Mouse (Mus musculus) liver, embryonic 15.5 days (tissue): ENCODE measurements around the gene Nme6. TPM values are rescaled to one million over a fixed set of nuclear protein-coding genes. Genes with fewer than 3 reads are reported as not detected.

Experiments
- ATAC-seq: fragments of 200-750 bp; cut with Nextera tagmentation; 2 replicates; pipeline ENCODE4 v1.8.0; 2017; ENCODE audit warnings: moderate number of reproducible peaks, mild to moderate bottlenecking, moderate library complexity; ENCODE audit not compliant: insufficient read depth
- H3K27ac ChIP-seq: fragments of 300-500 bp; sonication (generic); replicated peaks from 2 replicates; pipeline ENCODE4 v1.5.1; 2015; ENCODE audit warnings: mild to moderate bottlenecking, inconsistent platforms
- H3K27me3 ChIP-seq: fragments of 300-500 bp; sonication (generic); 2 replicates; pipeline ENCODE4 v1.6.1; 2015; ENCODE audit warnings: mild to moderate bottlenecking, inconsistent platforms
- H3K36me3 ChIP-seq: fragments of 300-500 bp; sonication (generic); replicated peaks from 2 replicates; pipeline ENCODE4 v1.6.1; 2015; ENCODE audit warnings: moderate library complexity, mild to moderate bottlenecking, inconsistent platforms
- H3K4me1 ChIP-seq: fragments of 300-500 bp; sonication (generic); replicated peaks from 2 replicates; pipeline ENCODE4 v1.6.1; 2015; ENCODE audit warnings: inconsistent platforms
- H3K4me2 ChIP-seq: fragments of 300-500 bp; sonication (generic); 2 replicates; pipeline ENCODE4 v1.6.1; 2015; ENCODE audit warnings: moderate library complexity, mild to moderate bottlenecking, inconsistent platforms
- H3K4me3 ChIP-seq: fragments of 300-500 bp; sonication (generic); replicated peaks from 2 replicates; pipeline ENCODE4 v1.5.1; 2015; ENCODE audit warnings: mild to moderate bottlenecking, inconsistent platforms
- H3K9ac ChIP-seq: fragments of 300-500 bp; sonication (generic); 2 replicates; pipeline ENCODE4 v1.6.1; 2015; ENCODE audit warnings: moderate library complexity, mild to moderate bottlenecking, inconsistent platforms
- H3K9me3 ChIP-seq: fragments of 300-500 bp; sonication (generic); replicated peaks from 2 replicates; pipeline ENCODE4 v1.6.1; 2016; ENCODE audit warnings: inconsistent platforms
- WGBS: fragments of 180-500 bp; shearing (Covaris S2); methylation state at CpG from one replicate; pipeline ENCODE4 v1.1.7; 2015; ENCODE audit warnings: mixed read lengths; ENCODE audit not compliant: insufficient replicate concordance; 5-methylcytosine and 5-hydroxymethylcytosine counted together
- polyA plus RNA-seq: library from polyadenylated mRNA; unstranded; fragments of >200 nt; fragmentation: Nextera tagmentation; extraction: Ambion mirVana; gene quantifications from 2 replicates; pipeline ENCODE4 v1.2.1, GENCODE M21; 2015

The Nme6 gene
- polyA plus RNA-seq, 1 experiment from 2014 or later, result 51.1 TPM

DNA sequence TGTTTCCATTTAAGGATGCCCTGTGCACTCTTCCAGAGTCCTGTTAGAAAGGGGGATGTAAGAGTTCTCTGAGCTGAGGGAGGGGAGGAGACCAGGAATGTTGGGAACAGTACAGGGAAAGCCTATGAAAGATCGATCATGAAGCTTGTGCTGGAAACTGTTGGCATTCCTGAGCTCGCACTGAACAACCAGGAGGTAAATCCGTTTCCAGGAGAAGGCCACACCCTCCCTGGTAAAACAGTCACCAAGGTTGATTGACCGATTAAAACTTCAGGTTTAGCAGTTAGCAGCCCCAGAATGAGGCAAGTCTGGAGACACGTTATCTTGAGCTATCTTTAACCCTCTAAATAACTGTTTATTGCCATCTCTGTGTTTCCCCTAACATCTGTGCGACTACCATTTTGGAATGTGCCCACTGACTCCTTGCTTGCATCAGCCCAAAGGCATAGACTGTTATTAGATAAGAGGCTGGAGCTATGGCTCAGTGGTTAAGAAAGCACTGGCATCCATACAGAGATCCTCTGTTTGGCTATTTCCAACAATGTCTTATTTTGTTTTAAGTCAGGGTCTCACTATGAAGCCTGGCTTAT is 38.5 kb downstream of the Nme6 start:
- WGBS, result 15% methylated on average over 6 of the region's 6 CpGs
- no peak overlapping the region for H3K9ac ChIP-seq
- no peaks in the 10 kb centered on the region for H3K36me3 ChIP-seq
- ATAC-seq, result no peak
- peak overlapping the region; percentile 20 for H3K4me2 ChIP-seq
- no peak overlapping the region; the same call in 1 of the 2 replicates for H3K27ac ChIP-seq
- no peaks in the 10 kb centered on the region for H3K9me3 ChIP-seq
- 0 out of 2 replicates have a peak overlapping the region, but pooled peaks have one; percentile 4 for H3K4me3 ChIP-seq
- H3K4me1 ChIP-seq, result peaks cover 24% of the 10 kb centered on the region
- H3K27me3 ChIP-seq, result no peaks in the 10 kb centered on the region

DNA sequence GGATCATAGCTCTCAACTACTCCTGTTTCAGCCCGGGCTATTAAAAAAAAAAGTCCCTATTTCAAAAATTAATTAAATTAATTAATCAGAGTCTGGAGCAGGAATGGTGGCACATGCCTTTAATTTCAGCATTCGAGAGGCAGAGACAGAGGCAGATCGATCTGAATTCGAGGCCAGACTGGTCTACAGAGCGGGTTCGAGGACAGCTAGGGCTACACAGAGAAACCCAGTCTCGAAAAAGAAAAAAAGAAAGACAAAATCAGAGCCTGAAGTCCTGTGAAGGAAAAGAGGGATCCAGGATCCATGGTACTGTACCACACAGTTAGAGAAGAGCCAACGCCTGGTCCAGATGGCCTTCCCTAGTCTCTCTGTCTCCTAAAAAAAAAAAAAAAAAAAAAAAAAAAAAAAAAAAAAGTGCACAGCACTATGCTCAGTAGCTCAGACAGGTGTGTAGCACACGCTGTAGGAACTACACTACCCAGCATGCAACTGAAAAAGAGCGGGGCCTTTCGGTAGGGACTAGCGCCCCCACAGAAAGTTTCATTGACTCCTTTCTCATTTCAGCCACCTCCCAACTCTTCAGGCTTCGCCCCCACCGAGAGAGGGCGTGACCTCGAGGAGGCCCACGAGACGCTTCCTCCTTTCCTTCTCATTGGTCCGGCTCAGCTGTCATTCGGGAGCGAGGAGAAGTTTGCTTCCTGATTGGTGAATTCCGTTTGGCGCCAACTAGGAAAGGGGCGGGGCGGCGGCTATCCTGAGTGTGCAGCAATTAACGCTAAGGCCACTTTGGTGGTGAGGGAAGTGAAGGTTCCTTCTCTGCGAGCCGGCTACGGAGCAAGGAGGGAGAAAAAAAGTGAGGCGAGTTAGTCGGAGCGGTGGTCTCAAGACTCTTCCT is 42.5 kb downstream of the Nme6 start, which contains the start of gene Cdc25a:
Cdc25a (plus strand) TSS at position 783 of the 895 bp plus-strand sequence.
- Histone ChIP-seq H3K4me2 (peak within 1 kb of the TSS; percentile 95), H3K27ac (peak within 1 kb of the TSS; percentile 85), H3K27me3 (no peaks in the 10 kb centered on the region), H3K4me3 (peak within 1 kb of the TSS; percentile 81), H3K9ac (peak within 1 kb of the TSS; percentile 95), H3K36me3 (peaks cover 29% of the 10 kb centered on the region), H3K9me3 (no peaks in the 10 kb centered on the region), H3K4me1 (peaks cover 50% of the 10 kb centered on the region)
- WGBS, result 4% methylated on average over 33 of the region's 33 CpGs
- peak; percentile 89 for ATAC-seq

DNA sequence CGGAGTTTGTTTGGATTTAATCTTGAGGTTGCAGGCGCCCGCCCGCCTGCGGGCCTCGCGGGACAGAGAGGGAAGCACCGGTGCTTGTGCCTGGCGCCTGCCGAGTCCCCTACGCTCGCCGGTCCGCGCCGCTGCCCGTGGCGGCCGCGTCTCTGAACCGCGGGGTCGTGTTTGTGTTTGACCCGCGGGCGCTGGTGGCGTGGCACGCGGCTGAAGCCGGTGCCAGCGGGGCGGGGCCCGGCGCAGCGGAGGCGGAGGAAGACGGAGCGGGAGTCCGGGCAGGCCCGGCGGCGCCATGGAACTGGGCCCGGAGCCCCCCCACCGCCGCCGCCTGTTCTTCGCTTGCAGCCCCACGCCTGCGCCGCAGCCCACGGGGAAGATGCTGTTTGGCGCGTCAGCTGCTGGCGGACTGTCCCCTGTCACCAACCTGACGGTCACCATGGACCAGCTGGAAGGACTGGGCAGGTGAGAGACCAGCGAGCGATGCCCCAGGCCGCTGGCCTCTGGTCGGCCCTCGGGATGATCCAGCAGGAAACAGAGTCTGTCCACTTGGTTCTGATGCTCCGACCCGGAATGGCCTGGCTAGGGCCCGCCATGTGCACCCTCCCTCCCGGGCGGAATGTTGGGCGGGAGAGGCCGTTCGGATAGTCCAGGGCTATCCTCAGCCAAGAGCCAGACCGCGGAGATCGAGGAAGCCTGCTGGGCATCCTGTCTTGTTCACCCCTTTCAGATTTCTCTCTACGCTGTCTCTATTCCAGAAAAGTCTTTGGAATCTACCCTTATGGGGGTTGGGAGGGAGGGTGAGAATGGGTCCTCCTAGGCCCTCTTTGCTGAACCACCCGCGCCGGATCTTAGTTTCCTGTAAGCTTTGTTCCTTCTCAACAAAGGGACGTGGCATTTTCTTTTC is 43.4 kb downstream of the Nme6 start:
- peak overlapping the region; percentile 95 for H3K9ac ChIP-seq
- peaks cover 38% of the 10 kb centered on the region for H3K36me3 ChIP-seq
- ATAC-seq, result peak; percentile 81
- H3K9me3 ChIP-seq, result no peaks in the 10 kb centered on the region
- H3K4me3 ChIP-seq, result peak overlapping the region; percentile 81
- H3K4me2 ChIP-seq, result peak overlapping the region; percentile 95
- WGBS, result under 1% methylated on average over 74 of the region's 76 CpGs
- H3K27me3 ChIP-seq, result no peaks in the 10 kb centered on the region
- H3K4me1 ChIP-seq, result peaks cover 45% of the 10 kb centered on the region
- peak overlapping the region; percentile 85 for H3K27ac ChIP-seq

DNA sequence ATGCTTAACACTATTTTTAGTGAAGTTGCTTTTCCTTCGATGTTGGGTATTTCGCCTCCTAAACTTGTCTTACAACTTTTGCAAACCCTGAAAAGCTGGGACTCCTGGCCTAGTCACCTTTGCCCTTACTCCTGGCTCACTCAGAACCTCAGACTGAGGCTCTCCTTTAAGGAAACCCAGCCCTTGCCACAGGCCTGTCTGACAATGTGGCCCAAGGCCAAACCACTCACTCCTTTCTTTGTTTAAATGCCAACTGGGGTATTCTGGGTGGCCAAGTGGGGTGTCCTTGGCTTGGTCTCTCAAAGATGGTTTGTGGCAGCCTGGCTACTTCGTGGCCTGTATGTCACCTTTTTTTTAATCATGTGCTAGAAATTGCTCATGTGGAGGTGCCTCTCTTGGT is 44.2 kb downstream of the Nme6 start:
- H3K9ac ChIP-seq, result peak overlapping the region; percentile 95
- 1% methylated on average over 3 of the region's 3 CpGs for WGBS
- H3K27me3 ChIP-seq, result no peaks in the 10 kb centered on the region
- H3K9me3 ChIP-seq, result no peaks in the 10 kb centered on the region
- peak overlapping the region; percentile 81 for H3K4me3 ChIP-seq
- no peak for ATAC-seq
- H3K27ac ChIP-seq, result peak overlapping the region; percentile 85
- H3K4me2 ChIP-seq, result peak overlapping the region; percentile 95
- H3K36me3 ChIP-seq, result peaks cover 46% of the 10 kb centered on the region
- H3K4me1 ChIP-seq, result peaks cover 36% of the 10 kb centered on the region

DNA sequence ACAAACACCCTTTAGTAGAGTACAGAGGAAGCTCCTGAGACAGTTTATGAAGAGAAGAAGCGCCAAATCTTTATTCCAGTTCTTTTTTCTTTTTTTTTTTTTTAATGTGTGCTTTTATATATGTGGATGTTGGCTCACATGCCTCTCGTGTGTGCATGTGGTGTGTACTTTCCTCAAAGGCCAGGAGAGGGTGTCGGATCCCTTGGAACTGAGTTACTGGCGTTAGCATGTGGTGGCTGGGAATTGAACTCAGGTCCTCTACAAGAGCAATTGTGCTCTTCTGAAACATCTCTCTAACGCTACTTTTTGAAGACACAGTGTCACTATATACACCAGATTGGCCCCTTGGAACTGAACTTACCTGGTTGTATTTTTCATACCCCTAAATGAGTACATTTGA is 45.1 kb downstream of the Nme6 start:
- H3K4me2 ChIP-seq, result peak overlapping the region; percentile 95
- no peak for ATAC-seq
- peaks cover 36% of the 10 kb centered on the region for H3K4me1 ChIP-seq
- peaks cover 55% of the 10 kb centered on the region for H3K36me3 ChIP-seq
- 64% methylated on average over 5 of the region's 5 CpGs for WGBS
- H3K9ac ChIP-seq, result peak overlapping the region; percentile 95; the same call in 1 of the 2 replicates
- no peaks in the 10 kb centered on the region for H3K9me3 ChIP-seq
- no peak overlapping the region for H3K27ac ChIP-seq
- peak overlapping the region; percentile 81 for H3K4me3 ChIP-seq
- no peaks in the 10 kb centered on the region for H3K27me3 ChIP-seq

DNA sequence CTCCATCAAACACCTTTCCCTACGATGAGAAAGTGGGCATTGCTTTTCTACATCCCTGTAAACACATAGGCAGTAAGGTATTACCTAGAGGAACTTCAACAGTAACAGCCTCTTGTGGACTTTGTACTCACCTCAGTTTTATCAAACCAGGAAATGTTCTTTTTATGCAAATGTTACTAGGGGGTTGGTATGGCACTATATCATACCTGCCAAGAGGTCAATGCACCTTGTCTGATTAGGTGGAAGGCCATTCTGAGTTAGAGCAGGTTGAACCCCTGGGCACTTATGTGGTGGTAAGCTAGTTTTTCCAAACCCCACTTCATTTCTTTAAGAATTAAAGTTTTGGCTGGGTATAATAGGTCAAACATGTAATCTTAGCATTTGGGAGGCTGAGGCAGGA is 46.8 kb downstream of the Nme6 start:
- WGBS, result 86% methylated on average over 1 of the region's 1 CpGs
- Histone ChIP-seq H3K9ac (no peak overlapping the region), H3K9me3 (no peaks in the 10 kb centered on the region), H3K4me2 (no peak overlapping the region), H3K4me3 (no peak overlapping the region), H3K4me1 (peaks cover 36% of the 10 kb centered on the region), H3K27me3 (no peaks in the 10 kb centered on the region), H3K27ac (no peak overlapping the region), H3K36me3 (peaks cover 72% of the 10 kb centered on the region)
- ATAC-seq, result no peak

DNA sequence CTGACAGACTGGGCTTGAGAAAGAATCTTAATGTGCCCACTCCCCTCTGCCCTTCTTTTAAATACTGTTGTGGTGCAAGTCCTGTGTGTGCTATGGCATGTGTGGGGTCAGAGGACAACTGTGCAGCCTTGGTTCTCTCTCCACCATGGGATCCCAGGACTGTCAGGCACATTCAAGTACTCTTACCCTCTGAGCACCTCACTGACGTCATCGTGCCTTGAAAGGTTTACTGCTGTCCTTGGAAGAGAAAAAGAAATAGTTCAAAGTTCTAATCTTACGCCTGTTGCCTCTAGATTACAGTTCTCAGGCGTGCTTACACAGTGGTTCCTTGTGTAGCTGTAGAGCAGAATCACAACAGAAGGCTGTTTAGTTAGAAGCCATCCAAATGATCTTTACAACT is 53.7 kb downstream of the Nme6 start:
- 58% methylated on average over 4 of the region's 4 CpGs for WGBS
- Histone ChIP-seq H3K27me3 (no peaks in the 10 kb centered on the region), H3K4me3 (no peak overlapping the region), H3K27ac (no peak overlapping the region), H3K9me3 (no peaks in the 10 kb centered on the region), H3K4me2 (no peak overlapping the region), H3K9ac (no peak overlapping the region), H3K4me1 (no peaks in the 10 kb centered on the region), H3K36me3 (peaks cover 100% of the 10 kb centered on the region)
- no peak for ATAC-seq

DNA sequence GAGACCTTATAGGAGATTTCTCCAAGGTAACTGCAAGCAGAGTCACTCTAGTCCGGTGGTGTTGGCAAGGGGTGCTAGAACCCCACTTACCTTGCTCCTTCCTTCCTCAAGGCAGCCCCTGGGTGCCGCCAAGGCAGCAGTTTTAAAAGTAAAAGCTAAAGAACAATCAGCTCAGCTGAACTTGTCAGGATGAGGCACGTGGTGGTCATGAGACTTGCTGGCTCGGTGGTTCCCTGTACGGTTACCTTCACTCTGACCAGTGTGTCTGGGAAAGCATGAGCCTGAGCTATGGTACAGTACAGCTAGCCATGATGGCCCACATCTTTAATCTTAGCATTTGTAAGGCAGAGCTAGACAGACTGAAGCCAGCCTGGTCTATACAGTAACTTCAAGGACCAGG is 54.8 kb downstream of the Nme6 start:
- no peak for ATAC-seq
- Histone ChIP-seq H3K36me3 (peaks cover 100% of the 10 kb centered on the region), H3K4me3 (no peak overlapping the region), H3K4me2 (no peak overlapping the region), H3K27ac (no peak overlapping the region), H3K27me3 (no peaks in the 10 kb centered on the region), H3K4me1 (no peaks in the 10 kb centered on the region), H3K9ac (no peak overlapping the region), H3K9me3 (no peaks in the 10 kb centered on the region)
- 82% methylated on average over 5 of the region's 5 CpGs for WGBS

DNA sequence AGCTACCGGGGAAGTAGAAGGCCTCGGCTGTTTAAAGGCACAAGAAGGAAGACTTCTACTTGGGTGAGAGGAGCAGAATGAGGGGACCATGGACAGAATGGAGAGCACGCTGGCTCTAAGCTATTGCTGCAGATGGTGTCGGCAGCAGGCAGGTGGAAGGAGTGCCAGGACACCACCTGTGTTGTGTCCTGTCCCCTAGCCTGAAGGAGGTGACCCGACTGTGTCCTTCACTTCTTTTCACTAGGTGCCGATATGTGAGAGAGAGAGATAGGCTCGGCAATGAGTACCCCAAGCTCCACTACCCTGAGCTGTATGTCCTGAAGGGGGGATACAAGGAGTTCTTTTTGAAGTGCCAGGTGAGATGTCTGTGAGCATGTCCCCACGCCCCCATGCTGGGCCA is 59.0 kb downstream of the Nme6 start:
- H3K36me3 ChIP-seq, result peaks cover 85% of the 10 kb centered on the region
- H3K27me3 ChIP-seq, result no peaks in the 10 kb centered on the region
- peaks cover 11% of the 10 kb centered on the region; the same call in 1 of the 2 replicates for H3K4me1 ChIP-seq
- H3K4me2 ChIP-seq, result no peak overlapping the region
- H3K9me3 ChIP-seq, result no peaks in the 10 kb centered on the region
- WGBS, result 89% methylated on average over 8 of the region's 8 CpGs
- no peak overlapping the region for H3K9ac ChIP-seq
- ATAC-seq, result no peak
- no peak overlapping the region for H3K27ac ChIP-seq
- no peak overlapping the region for H3K4me3 ChIP-seq
